Mouse (Mus musculus) embryonic facial prominence, embryonic 14.5 days (tissue): ENCODE data around the gene Gm14685. TPM values are rescaled to one million over a fixed set of nuclear protein-coding genes. Genes with fewer than 3 reads are reported as not detected.

Source experiments
- polyA plus RNA-seq: library from polyadenylated mRNA; unstranded; fragments of >200 nt; fragmentation: Nextera tagmentation; extraction: Ambion mirVana; gene quantifications from 2 replicates; pipeline ENCODE4 v1.2.1, GENCODE M21; 2014

The Gm14685 gene
- polyA plus RNA-seq, 1 experiment from 2014 or later, result 0.21 TPM

Other genes with a start within 250 kb of the Gm14685 start
- 79.4 and 84.7 TPM in 2 replicates for gene Cetn2, start 198.6 kb upstream of the Gm14685 start, polyA plus RNA-seq
- 22.5 and 24.8 TPM in 2 replicates for gene Nsdhl, start 198.5 kb upstream of the Gm14685 start, polyA plus RNA-seq
- gene Zfp185, start 129.7 kb upstream of the Gm14685 start, polyA plus RNA-seq, result 25.7 and 28.2 TPM in 2 replicates
- 0.26 and 0.34 TPM in 2 replicates for gene Pnma5, start 79.9 kb upstream of the Gm14685 start, polyA plus RNA-seq
- 0.11 and 0.12 TPM in 2 replicates for gene Pnma3, start 52.3 kb upstream of the Gm14685 start, polyA plus RNA-seq
- 0.20 and 0.74 TPM in 2 replicates for gene Xlr4a, start 34.6 kb upstream of the Gm14685 start, polyA plus RNA-seq
- gene Xlr3a, start 20.0 kb upstream of the Gm14685 start, polyA plus RNA-seq, result 2.0 and 3.6 TPM in 2 replicates
- gene Xlr5b, start 31.7 kb downstream of the Gm14685 start, polyA plus RNA-seq, result 0.24 TPM in 1 of 2 replicates, not detected in the other
- not detected in 2 replicates for gene DXBay18, start 32.4 kb downstream of the Gm14685 start, polyA plus RNA-seq
- not detected in 2 replicates for gene Spin2d, start 59.9 kb downstream of the Gm14685 start, polyA plus RNA-seq
- 8.8 and 23.2 TPM in 2 replicates for gene Xlr3b, start 75.2 kb downstream of the Gm14685 start, polyA plus RNA-seq
- gene Xlr4b, start 97.3 kb downstream of the Gm14685 start, polyA plus RNA-seq, result 0.83 and 2.2 TPM in 2 replicates
- 10.6 and 11.1 TPM in 2 replicates for gene F8a, start 111.2 kb downstream of the Gm14685 start, polyA plus RNA-seq
- gene Xlr4c, start 126.1 kb downstream of the Gm14685 start, polyA plus RNA-seq, result 0.13 and 0.24 TPM in 2 replicates
- 0.21 and 0.46 TPM in 2 replicates for gene Xlr3c, start 148.3 kb downstream of the Gm14685 start, polyA plus RNA-seq
- gene Xlr5a, start 175.9 kb downstream of the Gm14685 start, polyA plus RNA-seq, result 0.11 TPM in 1 of 2 replicates, not detected in the other
- gene Xlr5c, start 175.9 kb downstream of the Gm14685 start, polyA plus RNA-seq, result not detected in 2 replicates
- not detected in 2 replicates for gene Gm45015, start 219.8 kb downstream of the Gm14685 start, polyA plus RNA-seq
- 27.1 and 28.1 TPM in 2 replicates for gene Zfp275, start 225.6 kb downstream of the Gm14685 start, polyA plus RNA-seq